Mouse (Mus musculus) layer of hippocampus, postnatal 25 days (tissue): ENCODE data around the gene Hist1h3i. TPM values are rescaled to one million over a fixed set of nuclear protein-coding genes. Genes with fewer than 3 reads are reported as not detected.
"Not testable (repeated sequence)": the region's sequence is repeated elsewhere in the genome, so short reads cannot be mapped to it uniquely, and the experiment has no call there.

Experiments
- DNase-seq, 2 experiments: peaks; one replicate each; pipeline ENCODE4 v3.0.0; 2022; ENCODE audit warnings: mixed read lengths in 2 of 2, low spot score in 1 of 2; ENCODE audit errors: extremely low spot score in 1 of 2
- total RNA-seq, 2 experiments: library from RNA; stranded (reverse); gene quantifications; 2 replicates each; pipeline ENCODE4 v1.2.3; 2021

Hist1h3i gene
- total RNA-seq, result 10 to 100 TPM; 58.3 to 73.7 TPM

- peak; percentile 24 to 36 for DNase-seq
Observed at GRCm38 (mm10) chr13:21783255-21783617, at the start of gene Hist1h3i. Hist1h3i (minus strand) TSS chr13:21783370.

GRCm38 (mm10) chr13:21831418-21832394 lies 48.5 kb upstream of the Hist1h3i start, which contains the start of gene Hist1h4n:
Hist1h4n (minus strand) TSS chr13:21832196.
- not testable (repeated sequence) for DNase-seq

GRCm38 (mm10) chr13:21830344-21830743 lies 47.2 kb upstream of the Hist1h3i start:
- DNase-seq, result no peak

GRCm38 (mm10) chr13:21828511-21828910 lies 45.3 kb upstream of the Hist1h3i start:
- no peak for DNase-seq

GRCm38 (mm10) chr13:21820082-21820890 lies 37.1 kb upstream of the Hist1h3i start:
- DNase-seq, result not testable (repeated sequence)

- DNase-seq, result not testable (repeated sequence)
Observed at GRCm38 (mm10) chr13:21812092-21812491, 28.9 kb upstream of the Hist1h3i start.

GRCm38 (mm10) chr13:21811539-21811938 lies 28.4 kb upstream of the Hist1h3i start, which contains the start of gene Hist1h4m:
Hist1h4m (plus strand) TSS chr13:21811746.
- peak; percentile 25 to 29 for DNase-seq

GRCm38 (mm10) chr13:21811074-21811473 lies 27.9 kb upstream of the Hist1h3i start:
- not testable (repeated sequence) for DNase-seq

GRCm38 (mm10) chr13:21810073-21810472 lies 26.9 kb upstream of the Hist1h3i start, which contains the start of the genes Hist1h2bq and Hist1h2ao:
Hist1h2bq (minus strand) TSS chr13:21810197.
Hist1h2ao (plus strand) TSS chr13:21810465.
- DNase-seq, result not testable (repeated sequence)

- not testable (repeated sequence) for DNase-seq
Observed at GRCm38 (mm10) chr13:21803058-21803457, 19.9 kb upstream of the Hist1h3i start.

- DNase-seq, result not testable (repeated sequence)
Observed at GRCm38 (mm10) chr13:21797163-21797562, 14.0 kb upstream of the Hist1h3i start.

GRCm38 (mm10) chr13:21795584-21795983 lies 12.4 kb upstream of the Hist1h3i start:
- no peak for DNase-seq

GRCm38 (mm10) chr13:21790601-21791283 lies 7.6 kb upstream of the Hist1h3i start:
- no peak for DNase-seq

- DNase-seq, result no peak
Observed at GRCm38 (mm10) chr13:21789925-21790324, 6.8 kb upstream of the Hist1h3i start.

GRCm38 (mm10) chr13:21787760-21788593 lies 4.8 kb upstream of the Hist1h3i start:
- no peak for DNase-seq

GRCm38 (mm10) chr13:21786899-21787629 lies 3.9 kb upstream of the Hist1h3i start, which contains the start of the genes Hist1h2an and Hist1h2bp:
Hist1h2an (minus strand) TSS chr13:21787218.
Hist1h2bp (plus strand) TSS chr13:21787461.
- DNase-seq, result peak; percentile 61 to 62

GRCm38 (mm10) chr13:21786189-21786898 lies 3.2 kb upstream of the Hist1h3i start:
- no peak for DNase-seq

- no peak for DNase-seq
Observed at GRCm38 (mm10) chr13:21784311-21784710, 1.1 kb upstream of the Hist1h3i start.
